30 mouse cellular contexts compared by ENCODE assay signal in the genomic region with DNA sequence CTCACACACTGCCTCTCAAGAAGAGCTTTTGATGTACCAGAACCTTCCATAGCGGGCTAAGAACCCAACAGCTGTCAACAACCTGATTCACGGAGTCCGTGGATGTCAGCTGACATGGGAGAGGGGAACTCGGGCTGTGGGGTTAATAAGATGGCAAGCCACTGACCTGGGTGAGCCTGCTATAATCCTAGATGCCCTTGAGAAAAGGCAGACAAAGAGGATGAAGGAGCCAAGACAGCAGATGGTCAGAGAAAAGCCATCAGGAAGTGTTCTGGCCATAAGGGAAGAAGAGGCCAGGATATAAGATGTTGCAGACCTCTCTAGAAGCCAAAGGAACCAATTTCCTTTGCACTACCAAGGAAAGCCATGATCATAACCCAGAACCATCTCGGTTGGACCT. TPM values are rescaled to one million over a fixed set of nuclear protein-coding genes. Genes with fewer than 3 reads are reported as not detected.
"Had no signal": no experiment of that assay in that cellular context is flagged by ENCODE, and none has a peak within 500 bp of the region (broad histone marks: within the 10 kb centered on the region; RNA-seq: fewer than 3 reads in every experiment).

No protein-coding gene starts in this region.

- H3K27ac ChIP-seq: gastrocnemius, adult 2 months; heart, embryonic 10.5 days; hindbrain, embryonic 13.5 days; hindbrain, embryonic 15.5 days; intestine, embryonic 15.5 days; layer of hippocampus, adult 2 months; left cerebral cortex, adult 2 months; limb, embryonic 10.5 days; limb, embryonic 12.5 days had no signal

- H3K4me1 ChIP-seq: hindbrain, embryonic 15.5 days; intestine, embryonic 15.5 days; limb, embryonic 12.5 days had no signal

- H3K4me3 ChIP-seq: gastrocnemius, adult 2 months; heart, embryonic 10.5 days; heart, embryonic 12.5 days; hindbrain, embryonic 13.5 days; hindbrain, embryonic 15.5 days; intestine, embryonic 15.5 days; layer of hippocampus, adult 2 months; left cerebral cortex, adult 2 months; limb, embryonic 10.5 days; limb, embryonic 12.5 days had no signal

- DNase-seq: gastrocnemius, adult 2 months; gastrocnemius, postnatal 10 days; heart, adult 18-20 months; heart, postnatal 10 days; heart, postnatal 4 days; kidney, adult 18-20 months; kidney, adult 8-10 months; kidney, postnatal 10 days; kidney, postnatal 25 days; liver had no signal

- H3K9ac ChIP-seq: heart, embryonic 12.5 days; hindbrain, embryonic 13.5 days; hindbrain, embryonic 15.5 days; intestine, embryonic 15.5 days; limb, embryonic 12.5 days had no signal

- H3K4me2 ChIP-seq: heart, embryonic 12.5 days; hindbrain, embryonic 13.5 days; hindbrain, embryonic 15.5 days; intestine, embryonic 15.5 days; limb, embryonic 12.5 days; liver, embryonic 11.5 days had no signal

- H3K36me3 ChIP-seq: heart, embryonic 10.5 days; heart, embryonic 12.5 days; hindbrain, embryonic 13.5 days; hindbrain, embryonic 15.5 days; intestine, embryonic 15.5 days; limb, embryonic 10.5 days; limb, embryonic 12.5 days had no signal

- ATAC-seq: inflammation-experienced regulatory T-cells, adult 6 months; intestine, embryonic 15.5 days; intestine, postnatal 0 days had no signal

- H3K27me3 ChIP-seq: hindbrain, embryonic 13.5 days; hindbrain, embryonic 15.5 days; intestine, embryonic 15.5 days had no signal

- H3K9me3 ChIP-seq: heart, embryonic 10.5 days; heart, embryonic 12.5 days; hindbrain, embryonic 13.5 days; hindbrain, embryonic 15.5 days; intestine, embryonic 15.5 days; limb, embryonic 10.5 days; limb, embryonic 12.5 days had no signal

RNA-seq across cellular contexts. Expression of a gene that starts 45.6 kb away (rescaled TPM):
- total RNA-seq: granulocyte monocyte progenitor cell, adult 5-6 weeks had no signal
- polyA plus RNA-seq: inflammation-experienced regulatory T-cells, adult 6 months had no signal

RNA-seq across cellular contexts. Expression of a gene that starts 56.0 kb away (rescaled TPM):
- total RNA-seq: gastrocnemius, adult 2 months; gastrocnemius, postnatal 25 days; granulocyte monocyte progenitor cell, adult 5-6 weeks; heart, adult 18-20 months; heart, adult 8-10 months; heart, postnatal 10 days; heart, postnatal 25 days; heart, postnatal 4 days; left cerebral cortex, adult 2 months had no signal
- polyA plus RNA-seq: heart, embryonic 10.5 days; heart, embryonic 12.5 days; heart, embryonic 14.5 days; heart, embryonic 16.5 days; hindbrain, embryonic 11.5 days; inflammation-experienced regulatory T-cells, adult 6 months; intestine, embryonic 15.5 days; intestine, postnatal 0 days; kidney, embryonic 14.5 days; limb, embryonic 10.5 days; limb, embryonic 12.5 days; liver, embryonic 11.5 days had no signal
